Mouse (Mus musculus): ENCODE measurements around the gene Ruvbl2. TPM values are rescaled to one million over a fixed set of nuclear protein-coding genes. Genes with fewer than 3 reads are reported as not detected.
"Not testable (repeated sequence)": the region's sequence is repeated elsewhere in the genome, so short reads cannot be mapped to it uniquely, and the experiment has no call there.

Gene Ruvbl2
- total and polyA plus RNA-seq, 3 experiments = 253 to 277 (median 267) TPM

- dilution Hi-C loops (cut with MboI; ENCODE audit: extremely low pct_ligation_motif_present, extremely low pct_unique_long_range_greater_than_20kb, low sequenced_read_pairs) = no loop called here
- DNase-seq (ENCODE audit: extremely low read depth) = no peak
- H3K79me2 ChIP-seq (replicated peaks; ENCODE audit: control insufficient read depth, extremely low read depth, insufficient read depth, poor library complexity, severe bottlenecking) = no peaks in the 10 kb centered on the region
- no peak overlapping the region for H3K4me2 ChIP-seq (ENCODE audit: insufficient read depth, low read depth, poor library complexity, severe bottlenecking)
- H3K9ac ChIP-seq (ENCODE audit: insufficient read depth, low read depth) = no peak overlapping the region
- no peaks in the 10 kb centered on the region for H3K9me3 ChIP-seq (replicated peaks; ENCODE audit: low read length)
- H3K27me3 ChIP-seq (replicated peaks) = no peaks in the 10 kb centered on the region
- in situ Hi-C loops (cut with MboI; ENCODE audit: low pct_ligation_motif_present, low pct_unique_long_range_greater_than_20kb, low sequenced_read_pairs) = no loop called here
- no peak for TF ChIP-seq ETS1 (conservative IDR thresholded peaks at IDR 0.05; ENCODE audit: low read depth, low read length)
- TF ChIP-seq IRF4 (IDR thresholded peaks at IDR 0.05; ENCODE audit: low read depth, low read length) = no peak
- no peak for TF ChIP-seq MAZ (IDR thresholded peaks at IDR 0.05; ENCODE audit: low read depth, low read length)
- no peak for TF ChIP-seq KAT2A (IDR thresholded peaks at IDR 0.05; ENCODE audit: insufficient replicate concordance, low read length)
- TF ChIP-seq SIN3A (IDR thresholded peaks at IDR 0.05; ENCODE audit: low read length) = no peak
- no peak for TF ChIP-seq TBP (conservative IDR thresholded peaks at IDR 0.05; ENCODE audit: low read depth, low read length)
- no peak for TF ChIP-seq NELFE (IDR thresholded peaks at IDR 0.05; ENCODE audit: low read depth, low read length)
- TF ChIP-seq MXI1 (IDR thresholded peaks at IDR 0.05; ENCODE audit: low read depth, low read length) = no peak
- TF ChIP-seq ZKSCAN1 (IDR thresholded peaks at IDR 0.05; ENCODE audit: borderline replicate concordance, low read depth, low read length) = no peak
- TF ChIP-seq USF2 (conservative IDR thresholded peaks at IDR 0.05; ENCODE audit: low read depth, low read length) = no peak
- no peak for TF ChIP-seq POLR2A (IDR thresholded peaks at IDR 0.05; ENCODE audit: low read depth, low read length)
- no peak for TF ChIP-seq BHLHE40 (IDR thresholded peaks at IDR 0.05; ENCODE audit: low read depth, low read length)
- no peak for TF ChIP-seq CHD2 (IDR thresholded peaks at IDR 0.05; ENCODE audit: low read length)
- TF ChIP-seq TCF12 (IDR thresholded peaks at IDR 0.05; ENCODE audit: low read depth, low read length) = no peak
- no peak for TF ChIP-seq E2F4 (IDR thresholded peaks at IDR 0.05; ENCODE audit: insufficient replicate concordance, low read depth, low read length)
- no peak for TF ChIP-seq PAX5 (IDR thresholded peaks at IDR 0.05; ENCODE audit: low read length)
- TF ChIP-seq USF1 (IDR thresholded peaks at IDR 0.05; ENCODE audit: low read depth, low read length) = no peak
- no peak overlapping the region for H3K4me3 ChIP-seq (replicated peaks in 1 of 3; ENCODE audit: low read depth in 2 of 3, low read length in 2 of 3, poor library complexity in 1 of 3)
- H3K4me1 ChIP-seq (ENCODE audit: control insufficient read depth in 1 of 2, insufficient read depth in 2 of 2) = peaks cover 4 to 24% of the 10 kb centered on the region in 2 experiments; a peak in 3 of 4 replicates
- H3K27ac ChIP-seq (ENCODE audit: insufficient read depth, low read depth) = no peak overlapping the region
- H3K36me3 ChIP-seq (replicated peaks in 1 of 2; ENCODE audit: control insufficient read depth in 1 of 2, insufficient read depth in 1 of 2, low read length in 1 of 2) = peaks cover 7 to 33% of the 10 kb centered on the region in 2 experiments
Observed at GRCm38 (mm10) chr7:45486158-45486557, 48.3 kb upstream of the Ruvbl2 start.

DNA sequence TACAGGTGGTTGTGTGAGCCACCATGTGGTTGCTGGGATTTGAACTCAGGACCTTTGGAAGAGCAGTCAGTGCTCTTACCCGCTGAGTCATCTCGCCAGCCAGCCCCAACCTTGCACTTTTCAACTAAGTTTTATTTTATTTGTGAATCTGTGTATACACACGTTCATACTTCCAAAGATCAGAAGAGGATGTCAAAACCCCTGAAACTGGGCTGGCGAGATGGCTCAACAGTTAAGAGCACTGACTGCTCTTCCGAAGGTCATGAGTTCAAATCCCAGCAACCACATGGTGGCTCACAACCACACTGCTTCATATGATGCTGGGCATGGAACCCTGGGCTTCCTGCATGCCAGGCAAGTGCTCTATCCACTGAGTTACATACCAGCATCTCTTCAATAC, 47.1 kb upstream of the Ruvbl2 start:
- dilution Hi-C loops (cut with MboI; ENCODE audit: extremely low pct_ligation_motif_present, extremely low pct_unique_long_range_greater_than_20kb, low sequenced_read_pairs); H3K4me3 ChIP-seq (replicated peaks in 1 of 3; ENCODE audit: low read depth in 2 of 3, low read length in 2 of 3, poor library complexity in 1 of 3); H3K79me2 ChIP-seq (replicated peaks; ENCODE audit: control insufficient read depth, extremely low read depth, insufficient read depth, poor library complexity, severe bottlenecking); H3K4me2 ChIP-seq (ENCODE audit: insufficient read depth, low read depth, poor library complexity, severe bottlenecking); H3K27ac ChIP-seq (ENCODE audit: insufficient read depth, low read depth); H3K9me3 ChIP-seq (replicated peaks; ENCODE audit: low read length); H3K9ac ChIP-seq (ENCODE audit: insufficient read depth, low read depth); DNase-seq (ENCODE audit: extremely low read depth); in situ Hi-C loops (cut with MboI; ENCODE audit: low pct_ligation_motif_present, low pct_unique_long_range_greater_than_20kb, low sequenced_read_pairs); H3K27me3 ChIP-seq (replicated peaks): not testable (repeated sequence)
- peaks cover 7 to 38% of the 10 kb centered on the region in 2 experiments for H3K36me3 ChIP-seq (replicated peaks in 1 of 2; ENCODE audit: control insufficient read depth in 1 of 2, insufficient read depth in 1 of 2, low read length in 1 of 2)
- H3K4me1 ChIP-seq (ENCODE audit: control insufficient read depth in 1 of 2, insufficient read depth in 2 of 2) = peaks cover 4 to 18% of the 10 kb centered on the region in 2 experiments; a peak in 3 of 4 replicates

Measured in CH12.LX (cell line).